Comparison of ENCODE assay signal across 16 mouse cellular contexts in genomic region chr12:107200903-107201302, GRCm38 (mm10).
"Had no signal": no experiment of that assay in that cellular context is flagged by ENCODE, and none has a peak within 500 bp of the region (broad histone marks: within the 10 kb centered on the region; RNA-seq: fewer than 3 reads in every experiment).

No protein-coding gene starts in this region.

- H3K27me3 ChIP-seq: limb, embryonic 12.5 days; liver, embryonic 13.5 days; lung, embryonic 15.5 days; megakaryocyte, embryonic 14.5 days; midbrain, embryonic 12.5 days; neural tube, embryonic 15.5 days had no signal

- ATAC-seq: intestine, postnatal 0 days; liver, postnatal 0 days had no signal

- H3K9me3 ChIP-seq: limb, embryonic 12.5 days; liver, embryonic 13.5 days; lung, embryonic 15.5 days; midbrain, embryonic 12.5 days; neural tube, embryonic 15.5 days had no signal

- H3K36me3 ChIP-seq: limb, embryonic 12.5 days; liver, embryonic 13.5 days; lung, embryonic 15.5 days; midbrain, embryonic 12.5 days; neural tube, embryonic 15.5 days had no signal

- H3K27ac ChIP-seq: limb, embryonic 12.5 days; liver, embryonic 13.5 days; lung, embryonic 15.5 days; macrophage; midbrain, embryonic 12.5 days; neural tube, embryonic 15.5 days had no signal

- H3K4me1 ChIP-seq: limb, embryonic 12.5 days; liver, embryonic 13.5 days; lung, embryonic 15.5 days; megakaryocyte, embryonic 14.5 days; midbrain, embryonic 12.5 days; neural tube, embryonic 15.5 days had no signal

- DNase-seq: kidney, adult 8-10 months; kidney, postnatal 36 days; layer of hippocampus, adult 9-11 months; liver; liver, embryonic 13.5 days; liver, postnatal 0 days; lung, postnatal 14 days; right cerebral cortex, adult 18-20 months; right cerebral cortex, postnatal 25 days had no signal

- H3K4me3 ChIP-seq: limb, embryonic 12.5 days; liver, embryonic 13.5 days; lung, embryonic 15.5 days; megakaryocyte, embryonic 14.5 days; midbrain, embryonic 12.5 days; neural tube, embryonic 15.5 days had no signal
